ENCODE assay signal across 1 mouse cellular context in genomic region chr2:35309906-35310493, GRCm38 (mm10).
TF ChIP-seq lines count a peak whose summit lies in the region.

No protein-coding gene starts in this region.

TF ChIP-seq in CH12.LX, 34 proteins besides CTCF, POLR2A, EP300 and RAD21:
- TF ChIP-seq JUN (IDR thresholded peaks at IDR 0.05; ENCODE audit: insufficient read depth, low read depth, low read length) = peak; percentile 32; the same call in 1 of the 2 replicates
- no peak for TF ChIP-seq IRF4 (IDR thresholded peaks at IDR 0.05; ENCODE audit: low read depth, low read length)
